Mouse (Mus musculus): ENCODE data around the gene Olfr1076.
"Not testable (repeated sequence)": the region's sequence is repeated elsewhere in the genome, so short reads cannot be mapped to it uniquely, and the experiment has no call there.

Gene Olfr1076

DNA sequence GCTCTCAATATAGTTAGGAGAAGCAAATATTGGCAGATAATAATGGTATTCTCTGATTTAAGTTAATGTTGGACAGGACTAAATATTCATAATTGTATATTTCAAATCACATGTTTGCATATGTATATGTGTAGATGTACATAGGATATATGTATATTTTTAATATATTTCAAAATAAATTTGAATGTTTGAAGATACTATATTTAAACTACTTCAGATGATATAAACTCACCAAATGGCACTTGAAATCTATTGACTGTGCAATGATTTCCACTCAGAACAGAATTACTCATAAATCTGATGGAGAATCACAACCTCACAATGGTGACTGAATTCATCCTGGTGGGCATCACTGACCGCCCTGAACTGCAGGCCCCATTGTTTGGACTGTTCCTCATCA lies at the start of gene Olfr1076:
Gene Olfr1076 (plus strand): TSS at position 301 of the 400 bp plus-strand sequence.
- no peak for DNase-seq (ENCODE audit: low spot score in 2 of 2)

DNA sequence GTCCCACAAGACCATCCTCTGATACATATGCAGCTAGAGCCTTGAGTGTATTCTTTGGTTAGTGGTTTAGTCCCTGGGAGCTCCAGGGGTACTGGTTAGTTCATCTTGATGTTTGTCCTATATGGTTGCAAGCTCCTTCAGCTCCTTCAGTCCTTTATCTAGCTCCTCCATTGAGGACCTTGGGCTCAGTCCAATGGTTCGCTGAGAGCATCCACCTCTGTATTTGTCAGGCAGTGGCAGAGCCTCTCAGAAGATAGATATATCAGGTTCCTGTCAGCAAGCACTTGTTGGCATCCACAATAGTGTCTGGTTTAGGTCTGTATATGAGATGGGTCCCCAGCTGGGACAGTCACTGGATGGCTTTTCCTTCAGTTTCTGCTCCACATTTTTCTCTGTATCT lies 47.8 kb upstream of the Olfr1076 start:
- no peak for DNase-seq (ENCODE audit: low spot score in 2 of 2)

DNA sequence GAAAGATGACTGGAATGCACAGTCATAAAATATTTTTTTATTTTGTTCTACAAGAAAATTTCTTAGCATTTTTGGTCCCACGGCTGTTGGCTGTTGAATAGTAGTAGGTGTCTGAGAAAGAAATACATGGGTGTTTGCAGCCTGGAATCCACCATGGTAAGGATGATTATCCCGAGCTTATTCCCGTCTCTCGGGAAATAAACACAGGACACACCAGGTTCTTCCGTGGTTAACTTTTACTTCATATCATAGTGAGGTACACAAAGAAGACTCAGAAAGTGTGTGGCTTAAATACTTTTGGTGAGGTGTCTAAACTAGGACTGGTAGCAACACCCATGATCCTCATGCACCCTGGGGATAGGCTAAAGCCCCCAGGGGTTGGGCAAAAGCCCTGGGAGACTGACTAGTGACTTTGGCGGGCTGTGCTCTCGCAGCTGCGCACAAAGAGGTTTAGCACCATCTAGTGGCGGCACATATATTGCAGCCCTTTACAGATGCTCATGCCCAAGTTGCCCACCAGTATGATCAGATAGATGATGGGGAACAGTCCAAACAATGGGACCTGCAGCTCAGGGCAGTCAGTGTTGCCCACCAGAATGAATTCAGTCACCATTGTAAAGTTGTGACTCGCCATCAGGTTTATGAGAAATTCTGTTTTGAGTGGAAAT lies 43.7 kb upstream of the Olfr1076 start:
- peak; percentile 5 to 36 for DNase-seq (ENCODE audit: low spot score in 2 of 2)

DNA sequence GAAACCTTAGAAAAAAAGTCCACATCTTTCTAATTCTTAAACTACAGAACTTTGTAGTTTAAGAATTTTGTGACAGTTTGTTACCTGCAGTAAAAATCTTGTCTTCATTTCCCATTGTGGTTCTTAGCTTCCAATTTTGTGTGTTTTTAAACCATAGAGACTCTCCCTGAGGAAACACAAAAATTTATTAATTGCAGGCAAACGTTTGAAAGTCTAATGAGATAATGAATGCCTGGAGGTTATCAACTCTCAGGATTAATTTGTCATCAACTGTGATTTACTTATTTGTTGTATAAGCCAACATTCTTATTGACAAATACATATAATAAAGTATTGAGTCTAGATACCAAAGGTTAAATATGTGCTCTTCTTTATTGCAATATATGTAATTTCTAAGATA lies 21.0 kb upstream of the Olfr1076 start, which contains the start of gene Olfr228:
Gene Olfr228 (minus strand): TSS at position 101 of the 400 bp plus-strand sequence.
- no peak for DNase-seq (ENCODE audit: low spot score in 2 of 2)

DNA sequence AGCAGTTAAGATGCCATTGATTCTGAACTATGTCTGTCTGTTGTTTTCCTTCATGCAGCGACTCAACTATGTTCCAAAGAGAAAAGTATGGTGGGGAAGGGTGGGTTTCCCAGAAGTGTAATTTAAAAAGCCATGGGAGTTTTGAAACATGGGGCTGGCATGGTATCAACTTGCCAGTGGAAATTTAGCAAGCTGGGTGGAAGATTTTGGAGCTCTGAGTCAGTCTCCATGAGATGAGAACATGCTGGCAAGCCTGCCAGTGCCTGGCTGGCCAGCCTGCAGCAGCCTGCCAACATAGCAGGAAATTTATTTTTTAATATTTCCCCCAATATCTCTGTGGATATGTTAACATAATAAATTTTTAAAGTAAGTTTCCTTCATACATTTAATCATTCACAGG lies 22.7 kb downstream of the Olfr1076 start:
- no peak for DNase-seq (ENCODE audit: low spot score in 2 of 2)

DNA sequence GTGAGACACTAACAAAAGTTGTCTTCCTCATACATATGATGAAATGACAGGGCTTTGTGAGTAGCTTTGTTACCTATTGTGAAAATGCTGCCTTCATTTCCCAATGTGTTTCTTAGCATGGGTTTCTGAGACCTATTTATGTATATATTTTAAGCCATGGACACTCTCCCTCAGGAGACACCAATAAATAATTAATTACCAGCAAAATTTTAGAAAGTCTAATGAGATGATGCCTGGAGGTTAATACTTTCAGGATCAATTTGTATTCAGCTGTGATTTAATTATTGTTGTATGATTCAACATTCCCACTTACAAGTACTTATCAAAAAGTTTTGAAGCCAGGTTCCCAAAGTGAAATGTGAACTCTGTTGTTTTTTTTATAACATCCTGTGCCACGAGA lies 34.1 kb downstream of the Olfr1076 start, which contains the start of gene Olfr1079:
Gene Olfr1079 (minus strand): TSS at position 101 of the 400 bp plus-strand sequence.
- no peak for DNase-seq (ENCODE audit: low spot score in 2 of 2)

DNA sequence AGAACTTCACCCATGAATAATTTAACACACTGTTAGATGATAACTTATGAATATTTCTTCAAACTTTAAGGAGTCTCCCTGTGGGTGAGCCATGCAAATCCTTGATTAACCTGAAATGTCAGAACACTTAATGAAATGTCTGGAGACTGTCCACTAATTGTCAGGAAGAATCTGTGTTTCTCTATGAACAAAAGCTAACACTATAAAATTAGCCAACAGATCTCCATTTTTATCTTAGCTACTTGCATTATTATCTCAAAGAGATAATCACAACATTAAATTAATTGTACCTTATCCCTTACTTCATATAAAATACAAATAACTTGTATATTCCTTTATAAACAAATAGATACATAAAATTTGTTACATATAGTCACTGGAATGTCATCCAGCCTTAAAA lies 49.9 kb downstream of the Olfr1076 start, which contains the start of gene Olfr1080:
Gene Olfr1080 (minus strand): TSS at position 101 of the 400 bp plus-strand sequence.
- not testable (repeated sequence) for DNase-seq (ENCODE audit: low spot score in 2 of 2)

All from frontal cortex, postnatal 14 days (tissue).